Mouse (Mus musculus) C2C12 (cell line): ENCODE results near the gene Tenm2.

ENCODE experiments used
- CTCF ChIP-seq: IDR thresholded peaks from one replicate; pipeline ENCODE4 v1.5.1; 2011; ENCODE audit not compliant: control insufficient read depth, insufficient read depth, insufficient read length
- MAX ChIP-seq: IDR thresholded peaks from one replicate; pipeline ENCODE4 v1.6.1; 2011; ENCODE audit warnings: mild to moderate bottlenecking, control low read depth
- USF1 ChIP-seq: IDR thresholded peaks from one replicate; pipeline ENCODE4 v1.6.1; 2011; ENCODE audit warnings: low read depth, mild to moderate bottlenecking, control low read depth, moderate library complexity

GRCm38 (mm10) chr11:35995310-35995709 is 1240.5 kb downstream of the Tenm2 start:
- TF ChIP-seq CTCF: no peak
- TF ChIP-seq MAX: no peak
- no peak for TF ChIP-seq USF1
